Mouse (Mus musculus) lung, embryonic 14.5 days (tissue): ENCODE results near the gene Itgb2. TPM values are rescaled to one million over a fixed set of nuclear protein-coding genes. Genes with fewer than 3 reads are reported as not detected.

ENCODE experiments used
- ATAC-seq: fragments of 200-750 bp; cut with Nextera tagmentation; 2 replicates; pipeline ENCODE4 v1.8.0; 2017; ENCODE audit warnings: mild to moderate bottlenecking, moderate TSS enrichment, moderate library complexity; ENCODE audit not compliant: insufficient read depth
- DNase-seq: peaks from one replicate; pipeline ENCODE4 v3.0.0-alpha.2; 2015
- H3K27ac ChIP-seq: fragments of 300-500 bp; sonication (generic); 2 replicates; pipeline ENCODE4 v1.5.1; 2014; ENCODE audit warnings: low read depth, mild to moderate bottlenecking, moderate library complexity
- H3K27me3 ChIP-seq: fragments of 300-500 bp; sonication (generic); 2 replicates; pipeline ENCODE4 v1.6.1; 2014; ENCODE audit warnings: low read length, control low read depth; ENCODE audit not compliant: insufficient read depth
- H3K36me3 ChIP-seq: fragments of 300-500 bp; sonication (generic); 2 replicates; pipeline ENCODE4 v1.6.1; 2014; ENCODE audit warnings: control low read depth; ENCODE audit not compliant: insufficient read depth
- H3K4me1 ChIP-seq: fragments of 300-500 bp; sonication (generic); 2 replicates; pipeline ENCODE4 v1.6.1; 2014; ENCODE audit warnings: antibody characterized with exemption, control low read depth; ENCODE audit not compliant: insufficient read depth
- H3K4me2 ChIP-seq: fragments of 300-500 bp; sonication (generic); 2 replicates; pipeline ENCODE4 v1.6.1; 2014; ENCODE audit warnings: mild to moderate bottlenecking
- H3K4me3 ChIP-seq: fragments of 300-500 bp; sonication (generic); 2 replicates; pipeline ENCODE4 v1.5.1; 2014; ENCODE audit warnings: low read depth, low read length
- H3K9ac ChIP-seq: fragments of 300-500 bp; sonication (generic); 2 replicates; pipeline ENCODE4 v1.6.1; 2014
- H3K9me3 ChIP-seq: fragments of 300-500 bp; sonication (generic); 2 replicates; pipeline ENCODE4 v1.6.1; 2016; ENCODE audit warnings: low read depth, low read length, control low read depth
- CTCF ChIP-seq: IDR thresholded peaks from 2 replicates; pipeline ENCODE4 v1.5.1; 2016; ENCODE audit warnings: antibody characterized with exemption, low read depth
- WGBS: fragments of 180-500 bp; shearing (Covaris S2); extraction: QIAGEN DNeasy Blood & Tissue Kit; methylation state at CpG from one replicate; pipeline ENCODE4 v1.1.7; 2014; 5-methylcytosine and 5-hydroxymethylcytosine counted together
- polyA plus RNA-seq: library from polyadenylated mRNA; unstranded; fragments of >200 nt; fragmentation: Nextera tagmentation; extraction: Ambion mirVana; gene quantifications from 2 replicates; pipeline ENCODE4 v1.2.1, GENCODE M21; 2014

The Itgb2 gene
- polyA plus RNA-seq, 1 experiment from 2014 or later, result 2.0 TPM

DNA sequence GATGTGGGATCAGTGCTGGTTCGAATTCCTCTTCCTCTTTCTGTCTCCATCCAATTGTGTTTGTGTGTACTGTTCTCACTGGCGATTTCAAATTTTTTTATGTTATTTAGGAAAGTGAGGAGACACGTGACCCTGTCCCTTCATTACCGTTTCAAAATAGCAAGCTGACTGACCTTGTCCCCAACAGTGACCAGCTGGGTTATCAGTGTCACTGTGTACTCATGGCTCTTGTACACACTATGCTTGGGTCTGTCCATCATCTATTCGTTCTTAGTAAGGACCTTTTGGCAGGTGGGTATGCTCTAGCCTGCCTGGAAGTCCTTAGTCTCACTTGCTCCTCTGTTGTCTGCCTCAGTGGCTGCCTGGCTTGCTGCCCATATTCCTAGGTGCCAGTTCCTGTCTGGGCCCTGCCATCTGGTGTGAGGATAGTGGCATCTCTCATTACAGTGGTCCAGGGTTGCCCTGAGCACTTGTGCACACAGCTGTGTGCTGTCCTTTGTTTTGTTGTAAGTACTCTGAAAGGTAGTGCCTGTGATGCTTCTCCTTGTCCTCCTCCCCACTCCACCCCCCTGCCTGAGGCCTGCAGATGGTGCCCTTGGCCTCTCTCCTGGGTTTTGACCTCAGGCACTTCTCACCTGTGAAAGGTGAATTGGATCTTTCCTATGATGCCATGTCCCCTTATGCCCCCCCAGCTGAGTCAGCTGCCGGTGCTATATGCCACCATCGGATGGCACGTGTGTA lies 80.3 kb downstream of the Itgb2 start:
- Histone ChIP-seq H3K27ac (no peak overlapping the region), H3K9ac (no peak overlapping the region), H3K4me2 (no peak overlapping the region), H3K4me1 (peaks cover 12% of the 10 kb centered on the region), H3K36me3 (peaks cover 59% of the 10 kb centered on the region), H3K4me3 (no peak overlapping the region), H3K9me3 (no peaks in the 10 kb centered on the region), H3K27me3 (no peaks in the 10 kb centered on the region)
- WGBS, result 87% methylated on average over 8 of the region's 8 CpGs
- DNase-seq (no peak), ATAC-seq (no peak)
- TF ChIP-seq CTCF, result no peak

- Histone ChIP-seq H3K4me3 (no peak overlapping the region), H3K27ac (peak overlapping the region; percentile 52; the same call in 1 of the 2 replicates), H3K9me3 (no peaks in the 10 kb centered on the region), H3K4me2 (no peak overlapping the region), H3K27me3 (no peaks in the 10 kb centered on the region), H3K4me1 (no peaks in the 10 kb centered on the region), H3K9ac (no peak overlapping the region), H3K36me3 (peaks cover 89% of the 10 kb centered on the region)
- WGBS, result 82% methylated on average over 3 of the region's 3 CpGs
- DNase-seq (peak; percentile 44), ATAC-seq (peak; percentile 61; the same call in 1 of the 2 replicates)
- no peak for TF ChIP-seq CTCF
These were observed 83.4 kb downstream of the Itgb2 start for GRCm38 (mm10) chr10:77613409-77613808.

Other genes with a start within 250 kb of the Itgb2 start
- 38.9 and 49.1 TPM in 2 replicates for gene Adarb1, start 112.0 kb upstream of the Itgb2 start, polyA plus RNA-seq
- 38.4 and 43.8 TPM in 2 replicates for gene Fam207a, start 14.5 kb upstream of the Itgb2 start, polyA plus RNA-seq
- gene Pttg1ip, start 51.5 kb downstream of the Itgb2 start, polyA plus RNA-seq, result 109 and 112 TPM in 2 replicates
- gene Sumo3, start 75.8 kb downstream of the Itgb2 start, polyA plus RNA-seq, result 329 and 337 TPM in 2 replicates
- gene Gm49325, start 75.9 kb downstream of the Itgb2 start, polyA plus RNA-seq, result 3.0 and 3.5 TPM in 2 replicates
- gene Ube2g2, start 92.0 kb downstream of the Itgb2 start, polyA plus RNA-seq, result 47.9 and 50.9 TPM in 2 replicates
- gene Tspear, start 156.3 kb downstream of the Itgb2 start, polyA plus RNA-seq, result 0.11 and 0.22 TPM in 2 replicates
- gene Gm19402, start 160.5 kb downstream of the Itgb2 start, polyA plus RNA-seq, result not detected in 2 replicates
- not detected in 2 replicates for gene Gm9508, start 167.0 kb downstream of the Itgb2 start, polyA plus RNA-seq
- gene Gm10272, start 176.4 kb downstream of the Itgb2 start, polyA plus RNA-seq, result not detected in 2 replicates
- not detected in 2 replicates for gene Gm10024, start 181.2 kb downstream of the Itgb2 start, polyA plus RNA-seq
- not detected in 2 replicates for gene Gm10142, start 185.6 kb downstream of the Itgb2 start, polyA plus RNA-seq
- not detected in 2 replicates for gene Krtap12-1, start 190.3 kb downstream of the Itgb2 start, polyA plus RNA-seq
- not detected in 2 replicates for gene Gm10100, start 196.2 kb downstream of the Itgb2 start, polyA plus RNA-seq
- not detected in 2 replicates for gene Gm18596, start 212.4 kb downstream of the Itgb2 start, polyA plus RNA-seq
- gene Gm9736, start 221.1 kb downstream of the Itgb2 start, polyA plus RNA-seq, result not detected in 2 replicates
- not detected in 2 replicates for gene Gm3233, start 229.4 kb downstream of the Itgb2 start, polyA plus RNA-seq
- gene Gm3238, start 241.1 kb downstream of the Itgb2 start, polyA plus RNA-seq, result not detected in 2 replicates
- not detected in 2 replicates for gene Gm7138, start 246.7 kb downstream of the Itgb2 start, polyA plus RNA-seq